Mouse (Mus musculus): ENCODE data around the gene Eps15l1.

- no peak for TF ChIP-seq CTCF (IDR thresholded peaks at IDR 0.05; ENCODE audit: low read depth)
- no peak for TF ChIP-seq EP300 (IDR thresholded peaks at IDR 0.05; ENCODE audit: low read depth)
Observed at GRCm38 (mm10) chr8:72322471-72322889, 98.8 kb downstream of the Eps15l1 start.

All from liver, embryonic 14.5 days (tissue).